Mouse (Mus musculus): Measurements from ENCODE around the gene Vmn2r4. TPM values are rescaled to one million over a fixed set of nuclear protein-coding genes. Genes with fewer than 3 reads are reported as not detected.
"Not testable (repeated sequence)": the region's sequence is repeated elsewhere in the genome, so short reads cannot be mapped to it uniquely, and the experiment has no call there.

Vmn2r4 gene
- total RNA-seq (2017), result under 0.01 TPM in 1 of 2 replicates, not detected in the other

- not testable (repeated sequence) for ATAC-seq (ENCODE audit: extremely low read depth, insufficient number of reproducible peaks, low FRiP score, poor library complexity, severe bottlenecking)
Measured at GRCm38 (mm10) chr3:64415268-64415667, at the start of gene Vmn2r4. Gene Vmn2r4, minus strand, starts transcription at chr3:64415368.

GRCm38 (mm10) chr3:64434261-64434660 lies 19.1 kb upstream of the Vmn2r4 start:
- not testable (repeated sequence) for ATAC-seq (ENCODE audit: extremely low read depth, insufficient number of reproducible peaks, low FRiP score, poor library complexity, severe bottlenecking)

- not testable (repeated sequence) for ATAC-seq (ENCODE audit: extremely low read depth, insufficient number of reproducible peaks, low FRiP score, poor library complexity, severe bottlenecking)
Measured at GRCm38 (mm10) chr3:64428117-64428798, 13.1 kb upstream of the Vmn2r4 start.

- not testable (repeated sequence) for ATAC-seq (ENCODE audit: extremely low read depth, insufficient number of reproducible peaks, low FRiP score, poor library complexity, severe bottlenecking)
Measured at GRCm38 (mm10) chr3:64422141-64422540, 7.0 kb upstream of the Vmn2r4 start.

- not testable (repeated sequence) for ATAC-seq (ENCODE audit: extremely low read depth, insufficient number of reproducible peaks, low FRiP score, poor library complexity, severe bottlenecking)
Measured at GRCm38 (mm10) chr3:64417477-64417876, 2.3 kb upstream of the Vmn2r4 start.

- peak; percentile 61; the same call in 1 of the 2 replicates for ATAC-seq (ENCODE audit: extremely low read depth, insufficient number of reproducible peaks, low FRiP score, poor library complexity, severe bottlenecking)
Measured at GRCm38 (mm10) chr3:64414253-64414652, 915 bp downstream of the Vmn2r4 start.

GRCm38 (mm10) chr3:64359286-64360035 lies 55.7 kb downstream of the Vmn2r4 start:
- ATAC-seq (ENCODE audit: extremely low read depth, insufficient number of reproducible peaks, low FRiP score, poor library complexity, severe bottlenecking), result no peak

Other genes starting within 250 kb of the Vmn2r4 start
- gene Vmn2r3, start 125.7 kb downstream of the Vmn2r4 start, total RNA-seq (2017), result not detected in 2 replicates
- not detected in 2 replicates for gene Vmn2r5, start 94.5 kb upstream of the Vmn2r4 start, total RNA-seq (2017)
- 0.12 TPM in 1 of 2 replicates, not detected in the other for gene Vmn2r6, start 150.5 kb upstream of the Vmn2r4 start, total RNA-seq (2017)